Mouse (Mus musculus): Measurements from ENCODE around the gene Ddias.

DNA sequence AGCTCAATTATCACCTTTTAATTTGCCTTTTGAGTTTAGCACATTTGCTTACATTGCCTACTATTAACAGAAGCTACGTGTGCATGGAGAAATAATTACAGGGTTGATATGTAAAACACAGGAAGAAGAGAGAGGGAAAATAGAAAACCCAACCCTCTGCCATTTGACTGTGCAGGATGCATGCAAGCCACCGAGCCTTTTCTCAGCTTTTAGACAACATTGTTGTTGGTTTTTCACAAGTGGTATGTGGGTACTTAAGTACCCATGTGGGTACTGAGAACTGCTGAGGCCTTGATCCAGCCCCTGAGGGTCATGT is 46.8 kb upstream of the Ddias start:
- TF ChIP-seq POLR2A (IDR thresholded peaks at IDR 0.05; ENCODE audit: control insufficient read depth, low read depth, low read length) (no peak), CTCF (IDR thresholded peaks at IDR 0.05; ENCODE audit: control insufficient read depth, insufficient read depth, insufficient replicate concordance, low read depth, low read length) (no peak)
